Mouse (Mus musculus) regulatory T cell (primary cell): Measurements from ENCODE around the gene Sik2.

Experiments
- in situ Hi-C: fragments of 300-600 bp; cut with MboI, MseI; formaldehyde crosslinking; loops from one replicate; pipeline ENCODE4 v1.15.1; 2025; ENCODE audit warnings: high pct_unique_total_duplicates

Gene Sik2

GRCm38 (mm10) chr9:51008841-51009655 is at the start of gene Sik2:
Sik2 (minus strand) TSS chr9:51009073.
- in situ Hi-C loops = no loop called here

- in situ Hi-C loops = no loop called here
Measured at GRCm38 (mm10) chr9:51056360-51057324, 47.8 kb upstream of the Sik2 start.

DNA sequence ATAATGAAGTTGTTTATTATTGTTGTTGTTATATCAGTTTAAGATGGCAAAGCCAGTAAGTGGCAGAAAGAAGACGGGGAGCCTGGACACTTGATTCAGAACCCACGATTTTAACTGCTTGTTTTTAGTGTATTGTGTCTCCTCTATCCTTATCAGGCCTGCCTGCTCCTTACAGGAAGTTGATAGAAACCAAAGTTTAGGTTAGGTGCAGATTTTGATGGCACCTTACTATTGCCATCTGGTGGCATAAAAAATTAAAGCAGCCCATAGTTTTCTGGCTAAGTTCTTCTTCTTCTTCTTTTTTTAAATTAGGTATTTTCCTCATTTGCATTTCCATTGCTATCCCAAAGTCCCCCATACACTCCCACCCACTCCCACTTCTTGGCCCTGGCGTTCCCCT is 43.3 kb upstream of the Sik2 start:
- in situ Hi-C loops = no loop called here

GRCm38 (mm10) chr9:51042136-51042535 is 33.3 kb upstream of the Sik2 start:
- in situ Hi-C loops = no loop called here

- in situ Hi-C loops = no loop called here
Measured at GRCm38 (mm10) chr9:51041491-51041980, 32.7 kb upstream of the Sik2 start.

DNA sequence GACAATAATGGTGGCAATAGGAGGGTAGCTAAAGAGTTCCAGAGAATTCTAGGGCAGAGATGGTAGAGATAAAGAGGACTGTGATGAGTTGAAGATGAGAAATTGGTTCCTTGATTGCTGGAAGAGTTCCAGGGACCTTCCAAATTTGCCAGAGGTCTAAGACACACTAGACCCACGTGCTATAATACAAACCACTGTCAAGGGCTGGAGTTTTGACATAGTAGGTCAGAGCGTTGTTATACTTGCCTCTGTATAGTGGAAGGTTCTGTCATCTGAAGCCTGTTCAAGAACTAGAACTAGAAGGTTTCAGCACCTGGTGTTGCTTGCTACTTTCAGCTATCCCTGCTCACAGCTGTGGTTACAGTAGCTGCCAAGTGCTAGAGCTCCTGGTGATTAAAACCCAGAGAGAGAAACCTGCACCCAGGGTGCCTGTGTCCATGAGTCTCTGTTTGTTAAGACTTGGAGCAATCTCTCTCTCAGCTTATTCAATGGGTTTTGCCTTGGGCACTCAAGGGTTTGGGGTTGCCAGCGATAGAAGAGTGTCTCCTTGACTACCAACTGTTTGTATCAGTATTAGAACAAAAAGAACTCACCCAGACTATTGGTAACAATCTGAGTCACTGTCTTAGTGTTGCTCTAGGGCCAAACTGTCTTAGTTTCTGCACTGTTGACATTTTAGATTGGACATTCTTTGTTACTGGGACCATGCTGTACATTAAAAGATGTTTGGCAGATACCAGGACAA is 24.1 kb upstream of the Sik2 start:
- in situ Hi-C loops = no loop called here

DNA sequence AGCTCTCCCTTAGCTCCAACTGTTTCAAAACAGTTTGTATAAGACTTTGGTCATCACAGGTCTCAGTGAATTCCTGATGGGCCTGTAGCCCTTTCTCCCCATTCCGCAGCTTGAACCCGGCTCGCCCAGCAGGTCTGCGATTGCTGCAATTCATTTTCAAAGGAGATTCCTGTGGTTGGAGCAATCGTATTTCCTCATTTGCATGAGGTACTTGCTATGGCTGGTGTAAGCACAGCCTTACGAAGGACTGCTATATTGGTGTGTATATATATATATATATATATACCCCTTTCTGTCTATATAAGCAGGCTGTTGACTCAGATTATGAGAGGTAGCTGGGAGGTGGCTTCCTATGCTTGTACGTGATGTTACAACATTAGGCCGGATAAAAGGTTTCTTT is 23.4 kb upstream of the Sik2 start:
- in situ Hi-C loops = no loop called here

DNA sequence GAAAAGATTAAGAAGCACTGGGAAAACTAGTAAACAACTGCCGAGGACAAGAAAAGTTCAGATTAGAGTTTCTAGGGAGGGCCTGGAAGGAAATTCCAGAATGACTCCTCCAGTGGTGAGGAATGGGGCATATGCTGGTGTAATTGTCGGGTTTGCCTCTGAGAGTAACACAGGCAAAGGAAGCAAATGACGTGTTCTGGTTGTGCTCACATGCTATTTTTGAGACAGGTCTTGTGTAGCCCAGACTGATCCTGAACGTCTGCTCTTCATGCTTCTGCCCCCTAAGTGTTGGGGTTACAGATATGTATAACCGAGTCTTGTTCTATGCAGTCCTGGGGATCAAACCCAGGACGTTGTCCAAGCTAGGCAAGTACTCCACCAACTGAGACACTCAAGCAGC is 22.7 kb upstream of the Sik2 start:
- in situ Hi-C loops = no loop called here

GRCm38 (mm10) chr9:51030147-51030546 is 21.3 kb upstream of the Sik2 start:
- in situ Hi-C loops = no loop called here

DNA sequence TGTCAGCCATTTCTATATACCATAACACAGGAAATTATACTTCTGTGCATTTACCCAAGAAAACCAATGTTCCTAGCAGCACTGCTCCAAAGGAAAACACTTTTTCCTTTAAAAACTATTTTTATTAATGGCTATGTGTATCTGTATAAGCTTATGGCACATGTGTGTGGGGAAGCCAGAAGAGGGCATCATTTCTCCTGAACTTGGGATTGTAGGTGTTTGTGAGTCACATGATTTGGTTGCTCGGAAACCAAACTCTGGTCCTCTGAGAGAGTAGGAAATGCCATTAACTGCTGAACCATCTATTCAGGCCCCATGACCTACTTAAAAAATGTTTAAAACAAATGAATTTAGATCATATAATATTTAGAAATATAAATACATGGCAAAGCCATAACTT is 18.1 kb upstream of the Sik2 start:
- in situ Hi-C loops = no loop called here

DNA sequence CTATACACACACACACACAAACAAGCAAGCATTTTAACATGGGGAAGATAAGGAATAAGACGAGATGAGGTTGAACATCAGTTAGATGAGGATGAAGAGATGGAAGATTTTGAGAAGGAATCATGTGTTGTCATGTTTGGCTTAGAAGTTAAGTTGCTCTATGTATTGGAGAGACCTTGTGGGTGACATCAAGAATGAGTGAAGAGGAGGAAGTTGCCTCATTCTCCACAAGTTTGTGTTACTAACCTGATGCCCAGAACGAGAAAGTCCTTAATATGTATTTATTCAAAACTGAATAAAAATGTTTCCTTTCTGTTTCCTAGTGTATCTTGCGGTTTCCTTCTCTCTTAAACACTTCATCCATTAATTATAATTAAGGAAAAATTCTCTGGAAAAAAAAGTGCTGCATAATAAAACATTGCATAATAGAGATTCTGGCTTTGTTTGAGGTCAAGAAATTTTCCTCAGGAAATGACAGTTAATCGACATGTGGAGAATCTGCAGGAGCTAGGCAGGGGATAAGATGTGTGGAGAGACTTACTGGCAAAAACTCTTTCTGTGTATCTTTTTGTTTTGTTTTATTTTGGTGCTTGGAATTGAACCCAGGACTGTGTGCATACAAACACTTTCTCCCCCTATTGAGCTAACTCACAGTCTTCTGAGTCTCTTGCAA is 12.4 kb upstream of the Sik2 start:
- in situ Hi-C loops = no loop called here

DNA sequence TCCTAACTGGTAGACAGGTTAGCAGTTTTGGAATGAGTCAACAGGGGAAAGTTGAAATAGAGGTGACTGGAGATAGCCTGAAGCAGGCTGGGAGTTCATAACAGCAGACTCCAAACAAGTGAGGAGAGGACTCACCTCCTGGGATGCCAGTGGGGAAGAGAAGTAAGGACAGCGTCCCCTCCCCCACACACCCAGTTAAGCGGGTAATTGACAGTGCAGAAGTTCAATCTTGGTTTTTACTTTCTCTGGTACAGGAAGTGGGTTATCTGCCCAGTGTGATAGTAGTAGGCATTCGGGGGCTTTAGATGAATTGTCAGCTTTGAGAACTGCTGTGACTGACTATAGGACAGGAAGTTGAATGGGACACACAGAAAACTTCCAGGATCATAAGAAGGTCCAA is 11.5 kb upstream of the Sik2 start:
- in situ Hi-C loops = no loop called here

GRCm38 (mm10) chr9:51019670-51020069 is 10.8 kb upstream of the Sik2 start:
- in situ Hi-C loops = no loop called here

- in situ Hi-C loops = no loop called here
Measured at GRCm38 (mm10) chr9:51015732-51016131, 6.9 kb upstream of the Sik2 start.

GRCm38 (mm10) chr9:51013644-51014043 is 4.8 kb upstream of the Sik2 start:
- in situ Hi-C loops = no loop called here

- in situ Hi-C loops = no loop called here
Measured at GRCm38 (mm10) chr9:51009656-51009950, 730 bp upstream of the Sik2 start.

- in situ Hi-C loops = no loop called here
Measured at GRCm38 (mm10) chr9:51008068-51008840, 619 bp downstream of the Sik2 start.

DNA sequence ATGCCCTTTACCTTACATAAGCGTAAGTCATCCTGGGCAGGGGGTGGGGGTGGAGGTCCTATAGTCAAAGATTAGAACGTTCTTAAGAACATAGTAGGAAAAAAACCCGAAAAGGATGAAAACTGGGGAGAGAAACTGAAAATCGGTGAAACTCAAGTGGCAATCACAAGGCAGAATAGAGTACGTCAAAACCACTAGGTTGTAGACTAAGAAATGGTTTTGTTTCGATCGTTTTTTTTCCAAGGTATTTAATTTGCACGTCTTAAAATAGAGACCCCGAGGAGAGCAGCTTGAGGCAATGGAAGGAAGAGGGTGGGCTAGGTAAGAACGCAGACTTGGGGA is 1.2 kb downstream of the Sik2 start:
- in situ Hi-C loops = no loop called here

DNA sequence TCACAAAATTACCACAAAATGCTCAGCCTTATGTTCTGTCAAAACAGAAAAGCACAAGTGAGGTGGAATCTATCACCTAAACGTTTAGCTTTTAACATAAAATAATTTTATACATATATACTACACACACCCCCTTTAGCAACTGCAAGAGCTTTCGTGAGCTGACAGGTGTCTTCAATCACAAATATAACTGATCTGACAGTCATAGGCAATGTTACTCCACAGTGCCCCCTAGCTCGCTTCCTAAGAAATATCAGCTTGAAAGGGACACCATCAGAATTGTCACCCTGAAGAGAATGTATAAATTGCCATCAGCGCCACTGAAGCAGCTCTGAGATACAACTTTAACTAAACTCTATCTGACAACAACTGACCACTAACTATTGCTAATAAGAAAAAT is 2.0 kb downstream of the Sik2 start:
- in situ Hi-C loops = no loop called here

GRCm38 (mm10) chr9:51004062-51004461 is 4.8 kb downstream of the Sik2 start:
- in situ Hi-C loops = loop anchor here (5.0 kb wide), 1 partner anchor 152 kb away; no protein-coding TSS in a partner anchor

DNA sequence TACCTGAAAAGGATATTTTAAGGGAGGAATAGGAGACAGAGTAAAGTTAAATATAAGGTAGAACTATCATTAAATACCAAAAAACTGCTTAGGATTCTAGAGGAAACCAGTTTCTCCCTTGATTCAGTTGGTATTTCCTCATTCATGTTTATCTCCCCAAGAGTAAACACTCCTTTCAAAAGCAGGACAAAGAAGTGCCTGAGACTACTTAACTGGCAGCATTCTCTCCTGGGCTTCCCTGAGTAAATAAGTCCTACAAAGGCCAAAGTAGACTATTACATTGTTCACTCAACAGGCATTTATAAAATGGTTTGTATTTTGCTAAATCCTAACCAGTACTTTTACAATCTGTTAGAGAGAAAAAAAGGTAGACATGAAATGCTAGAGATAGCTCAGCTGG is 22.2 kb downstream of the Sik2 start:
- in situ Hi-C loops = no loop called here
